Mouse (Mus musculus) urinary bladder, adult 18-20 months (tissue): Measurements from ENCODE around the gene Uba52.

Source experiments
- DNase-seq, 2 experiments: peaks; one replicate each; pipeline ENCODE4 v3.0.0; 2022; ENCODE audit warnings: low spot score in 2 of 2, mixed read lengths in 2 of 2

Gene Uba52

GRCm38 (mm10) chr8:70486191-70486681 lies 24.4 kb downstream of the Uba52 start:
- DNase-seq: no peak

- no peak for DNase-seq
Observed at GRCm38 (mm10) chr8:70482943-70483342, 27.7 kb downstream of the Uba52 start.

- no peak for DNase-seq
Observed at GRCm38 (mm10) chr8:70481908-70482307, 28.7 kb downstream of the Uba52 start.

- no peak for DNase-seq
Observed at GRCm38 (mm10) chr8:70477269-70477982, 33.2 kb downstream of the Uba52 start.

GRCm38 (mm10) chr8:70476333-70477268 lies 34.0 kb downstream of the Uba52 start, which contains the start of gene Klhl26:
Klhl26 (minus strand) TSS chr8:70476968.
- peak; percentile 94 to 98 for DNase-seq

- DNase-seq: no peak
Observed at GRCm38 (mm10) chr8:70471856-70472255, 38.7 kb downstream of the Uba52 start.

- DNase-seq: no peak
Observed at GRCm38 (mm10) chr8:70469938-70470337, 40.7 kb downstream of the Uba52 start.

- no peak for DNase-seq
Observed at GRCm38 (mm10) chr8:70469295-70469916, 41.2 kb downstream of the Uba52 start.

- DNase-seq: no peak
Observed at GRCm38 (mm10) chr8:70468733-70469132, 41.9 kb downstream of the Uba52 start.

GRCm38 (mm10) chr8:70467907-70468306 lies 42.7 kb downstream of the Uba52 start:
- DNase-seq: no peak

- DNase-seq: no peak
Observed at GRCm38 (mm10) chr8:70467229-70467725, 43.3 kb downstream of the Uba52 start.

GRCm38 (mm10) chr8:70466771-70467170 lies 43.8 kb downstream of the Uba52 start:
- DNase-seq: no peak

- no peak for DNase-seq
Observed at GRCm38 (mm10) chr8:70466305-70466704, 44.3 kb downstream of the Uba52 start.

GRCm38 (mm10) chr8:70465701-70466100 lies 44.9 kb downstream of the Uba52 start:
- DNase-seq: no peak

- no peak for DNase-seq
Observed at GRCm38 (mm10) chr8:70464162-70464561, 46.4 kb downstream of the Uba52 start.

- no peak for DNase-seq
Observed at GRCm38 (mm10) chr8:70463306-70463705, 47.3 kb downstream of the Uba52 start.

- no peak for DNase-seq
Observed at GRCm38 (mm10) chr8:70462516-70462813, 48.1 kb downstream of the Uba52 start.

- no peak for DNase-seq
Observed at GRCm38 (mm10) chr8:70461765-70462515, 48.7 kb downstream of the Uba52 start.

- DNase-seq: no peak
Observed at GRCm38 (mm10) chr8:70460606-70461005, 50.0 kb downstream of the Uba52 start.

GRCm38 (mm10) chr8:70460199-70460598 lies 50.4 kb downstream of the Uba52 start:
- no peak for DNase-seq

- DNase-seq: no peak
Observed at GRCm38 (mm10) chr8:70459636-70460035, 51.0 kb downstream of the Uba52 start.
